Mouse (Mus musculus): ENCODE results near the gene Kif19a. TPM values are rescaled to one million over a fixed set of nuclear protein-coding genes. Genes with fewer than 3 reads are reported as not detected.

Gene Kif19a
- total and polyA plus RNA-seq, 2 experiments from 2014 or later = 0.99 to 7.4 TPM

DNA sequence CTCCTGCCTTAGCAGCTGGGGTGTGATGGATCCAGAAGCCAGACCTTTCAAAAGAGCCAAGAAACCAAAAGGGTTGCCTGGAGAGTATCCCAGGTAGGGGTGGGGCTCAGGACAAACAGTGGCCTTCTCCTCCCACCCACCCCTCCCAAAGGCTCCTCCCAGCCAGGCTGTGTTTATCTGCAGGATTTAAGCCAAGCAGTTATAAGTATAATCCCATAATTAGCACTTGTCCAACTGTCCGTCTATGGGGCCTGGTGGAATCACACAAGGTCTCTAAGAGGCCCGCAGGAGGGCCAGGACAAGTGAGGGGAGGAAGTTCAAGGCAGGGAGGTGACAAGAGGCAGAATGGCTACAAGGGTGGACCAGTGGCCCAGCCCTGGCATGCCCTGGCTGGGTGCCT lies 6.7 kb downstream of the Kif19a start:
- TF ChIP-seq CTCF (IDR thresholded peaks at IDR 0.05; ENCODE audit: low read depth) = no peak
- no peaks in the 10 kb centered on the region; the same call in 1 of the 2 replicates for H3K4me1 ChIP-seq (ENCODE audit: insufficient read depth, low read length)
- no peak overlapping the region for H3K4me3 ChIP-seq (ENCODE audit: low read length)
- no peaks in the 10 kb centered on the region for H3K9me3 ChIP-seq (ENCODE audit: low read length)
- no peak for ATAC-seq
- H3K4me2 ChIP-seq (ENCODE audit: low read depth, low read length) = no peak overlapping the region
- WGBS = 66% methylated on average over 2 of the region's 2 CpGs
- DNase-seq (ENCODE audit: low spot score) = no peak
- H3K36me3 ChIP-seq (ENCODE audit: insufficient read depth, low read length) = no peaks in the 10 kb centered on the region
- H3K27ac ChIP-seq = no peak overlapping the region
- no peaks in the 10 kb centered on the region for H3K27me3 ChIP-seq (ENCODE audit: insufficient read depth, low read length)
- no peak overlapping the region for H3K9ac ChIP-seq (replicated peaks; ENCODE audit: low read length)

DNA sequence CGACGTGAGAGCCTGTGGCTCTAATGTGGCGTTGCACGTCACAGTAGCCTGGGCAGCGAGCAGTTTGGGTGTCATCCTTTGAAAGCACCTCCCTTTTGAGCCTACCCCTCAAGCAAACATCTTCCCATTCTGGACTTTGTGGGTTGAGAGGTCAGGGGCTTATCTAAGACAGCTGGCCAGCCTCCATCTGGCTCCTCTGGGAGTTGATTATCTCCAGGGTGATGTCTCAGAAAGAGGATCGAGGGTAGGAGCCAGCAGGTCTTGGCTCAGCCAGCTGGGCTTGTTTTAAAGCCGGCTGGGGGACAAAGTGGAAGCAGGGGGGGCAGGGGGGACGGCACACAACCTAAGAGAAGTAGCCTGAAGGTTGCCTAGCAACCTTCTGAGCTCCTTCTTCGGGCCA lies 14.9 kb downstream of the Kif19a start:
- H3K27me3 ChIP-seq (ENCODE audit: insufficient read depth, low read length) = no peaks in the 10 kb centered on the region
- H3K9me3 ChIP-seq (ENCODE audit: low read length) = no peaks in the 10 kb centered on the region
- 37% methylated on average over 9 of the region's 9 CpGs for WGBS
- H3K27ac ChIP-seq = no peak overlapping the region
- ATAC-seq (peak; percentile 13; the same call in 1 of the 2 replicates), DNase-seq (ENCODE audit: low spot score) (peak; percentile 24)
- H3K4me1 ChIP-seq (ENCODE audit: insufficient read depth, low read length) = 0 out of 2 replicates have a peak, but pooled peaks cover 5% of the 10 kb centered on the region
- H3K36me3 ChIP-seq (ENCODE audit: insufficient read depth, low read length) = no peaks in the 10 kb centered on the region
- no peak overlapping the region for H3K4me3 ChIP-seq (ENCODE audit: low read length)
- H3K4me2 ChIP-seq (ENCODE audit: low read depth, low read length) = no peak overlapping the region
- TF ChIP-seq CTCF (IDR thresholded peaks at IDR 0.05; ENCODE audit: low read depth) = no peak
- H3K9ac ChIP-seq (replicated peaks; ENCODE audit: low read length) = no peak overlapping the region

- Histone ChIP-seq H3K9ac (replicated peaks; ENCODE audit: low read length) (0 out of 2 replicates have a peak overlapping the region, but pooled peaks have one; percentile 25), H3K4me1 (ENCODE audit: insufficient read depth, low read length) (peaks cover 7% of the 10 kb centered on the region), H3K36me3 (ENCODE audit: insufficient read depth, low read length) (no peaks in the 10 kb centered on the region), H3K27me3 (ENCODE audit: insufficient read depth, low read length) (peaks cover 8% of the 10 kb centered on the region; the same call in 1 of the 2 replicates), H3K27ac (no peak overlapping the region), H3K4me2 (ENCODE audit: low read depth, low read length) (peak overlapping the region; percentile 49), H3K4me3 (ENCODE audit: low read length) (peak overlapping the region; percentile 32), H3K9me3 (ENCODE audit: low read length) (no peaks in the 10 kb centered on the region)
- no peak for DNase-seq (ENCODE audit: low spot score)
- 60% methylated on average over 10 of the region's 10 CpGs for WGBS
- no peak; the same call in 1 of the 2 replicates for TF ChIP-seq CTCF (IDR thresholded peaks at IDR 0.05; ENCODE audit: low read depth)
- ATAC-seq = no peak
Observed at GRCm38 (mm10) chr11:114785892-114786291, 20.7 kb downstream of the Kif19a start.

DNA sequence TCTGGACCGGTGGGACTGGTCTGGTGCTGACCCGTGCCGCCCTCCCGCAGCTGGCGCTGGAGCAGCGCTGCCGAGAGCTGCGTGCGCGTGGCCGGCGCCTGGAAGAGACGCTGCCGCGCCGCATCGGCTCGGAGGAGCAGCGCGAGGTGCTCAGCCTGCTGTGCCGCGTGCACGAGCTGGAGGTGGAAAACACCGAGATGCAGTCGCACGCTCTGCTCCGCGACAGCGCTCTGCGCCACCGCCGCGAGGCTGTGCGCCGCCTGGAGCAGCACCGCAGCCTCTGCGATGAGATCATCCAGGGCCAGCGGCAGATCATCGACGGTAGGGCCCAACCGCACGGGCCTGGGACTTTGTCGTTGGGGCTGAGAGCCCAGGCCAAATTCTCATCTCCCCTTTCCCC lies 21.1 kb downstream of the Kif19a start:
- TF ChIP-seq CTCF (IDR thresholded peaks at IDR 0.05; ENCODE audit: low read depth) = no peak; the same call in 1 of the 2 replicates
- Histone ChIP-seq H3K9me3 (ENCODE audit: low read length) (no peaks in the 10 kb centered on the region), H3K4me3 (ENCODE audit: low read length) (peak overlapping the region; percentile 32), H3K9ac (replicated peaks; ENCODE audit: low read length) (0 out of 2 replicates have a peak overlapping the region, but pooled peaks have one; percentile 25), H3K36me3 (ENCODE audit: insufficient read depth, low read length) (no peaks in the 10 kb centered on the region), H3K4me1 (ENCODE audit: insufficient read depth, low read length) (peaks cover 11% of the 10 kb centered on the region), H3K27ac (no peak overlapping the region), H3K27me3 (ENCODE audit: insufficient read depth, low read length) (peaks cover 8% of the 10 kb centered on the region; the same call in 1 of the 2 replicates), H3K4me2 (ENCODE audit: low read depth, low read length) (peak overlapping the region; percentile 49)
- DNase-seq (ENCODE audit: low spot score) (peak; percentile 77), ATAC-seq (peak; percentile 68)
- WGBS = 2% methylated on average over 39 of the region's 43 CpGs

- Histone ChIP-seq H3K27ac (no peak overlapping the region), H3K27me3 (ENCODE audit: insufficient read depth, low read length) (peaks cover 8% of the 10 kb centered on the region; the same call in 1 of the 2 replicates), H3K4me2 (ENCODE audit: low read depth, low read length) (no peak overlapping the region), H3K4me3 (ENCODE audit: low read length) (no peak overlapping the region), H3K9me3 (ENCODE audit: low read length) (no peaks in the 10 kb centered on the region), H3K36me3 (ENCODE audit: insufficient read depth, low read length) (no peaks in the 10 kb centered on the region), H3K9ac (replicated peaks; ENCODE audit: low read length) (no peak overlapping the region), H3K4me1 (ENCODE audit: insufficient read depth, low read length) (peaks cover 12% of the 10 kb centered on the region)
- ATAC-seq (no peak), DNase-seq (ENCODE audit: low spot score) (no peak)
- TF ChIP-seq CTCF (IDR thresholded peaks at IDR 0.05; ENCODE audit: low read depth) = no peak
- 75% methylated on average over 3 of the region's 3 CpGs for WGBS
Observed at GRCm38 (mm10) chr11:114787611-114788010, 22.4 kb downstream of the Kif19a start.

DNA sequence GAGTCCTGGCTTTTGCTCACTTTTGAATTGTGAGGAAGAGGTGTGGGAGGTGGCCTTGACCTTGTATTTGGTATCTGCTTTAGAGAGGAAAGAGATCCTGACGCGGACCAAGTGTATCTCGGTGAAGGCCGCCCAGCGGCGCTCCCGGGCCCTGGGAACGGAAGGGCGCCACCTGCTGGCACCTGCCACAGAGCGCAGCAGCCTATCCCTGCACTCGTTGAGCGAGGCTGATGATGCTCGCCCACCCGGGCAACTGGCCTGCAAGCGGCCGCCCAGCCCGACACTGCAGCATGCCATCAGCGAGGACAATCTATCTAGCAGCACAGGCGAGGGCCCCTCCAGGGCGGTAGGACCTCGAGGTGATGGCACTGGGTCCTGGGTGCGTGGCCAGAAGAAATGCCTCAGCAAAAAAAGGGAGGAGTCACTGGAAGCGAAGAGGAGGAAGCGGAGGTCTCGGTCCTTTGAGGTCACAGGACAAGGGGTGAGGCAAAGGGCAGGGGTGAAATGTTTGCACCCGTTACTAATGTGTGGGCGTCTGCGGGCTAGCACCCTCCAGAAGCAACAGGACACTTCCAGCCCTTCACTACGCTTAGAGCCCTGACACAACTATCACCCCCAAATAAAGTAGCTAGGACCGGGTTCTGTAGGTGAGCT lies 24.0 kb downstream of the Kif19a start:
- H3K9ac ChIP-seq (replicated peaks; ENCODE audit: low read length) = peak overlapping the region; percentile 33; the same call in 1 of the 2 replicates
- TF ChIP-seq CTCF (IDR thresholded peaks at IDR 0.05; ENCODE audit: low read depth) = peak; percentile 97
- H3K4me3 ChIP-seq (ENCODE audit: low read length) = peak overlapping the region; percentile 10; the same call in 1 of the 2 replicates
- 13% methylated on average over 30 of the region's 30 CpGs for WGBS
- H3K9me3 ChIP-seq (ENCODE audit: low read length) = no peaks in the 10 kb centered on the region
- ATAC-seq (peak; percentile 55), DNase-seq (ENCODE audit: low spot score) (peak; percentile 91)
- H3K4me2 ChIP-seq (ENCODE audit: low read depth, low read length) = peak overlapping the region; percentile 52
- H3K36me3 ChIP-seq (ENCODE audit: insufficient read depth, low read length) = no peaks in the 10 kb centered on the region
- H3K4me1 ChIP-seq (ENCODE audit: insufficient read depth, low read length) = peaks cover 24% of the 10 kb centered on the region
- H3K27ac ChIP-seq = no peak overlapping the region
- H3K27me3 ChIP-seq (ENCODE audit: insufficient read depth, low read length) = peaks cover 8% of the 10 kb centered on the region; the same call in 1 of the 2 replicates

GRCm38 (mm10) chr11:114789716-114790115 lies 24.5 kb downstream of the Kif19a start:
- WGBS = 71% methylated on average over 9 of the region's 9 CpGs
- Histone ChIP-seq H3K27me3 (ENCODE audit: insufficient read depth, low read length) (peaks cover 8% of the 10 kb centered on the region; the same call in 1 of the 2 replicates), H3K4me1 (ENCODE audit: insufficient read depth, low read length) (peaks cover 28% of the 10 kb centered on the region), H3K36me3 (ENCODE audit: insufficient read depth, low read length) (no peaks in the 10 kb centered on the region), H3K9ac (replicated peaks; ENCODE audit: low read length) (no peak overlapping the region; the same call in 1 of the 2 replicates), H3K27ac (no peak overlapping the region), H3K4me3 (ENCODE audit: low read length) (no peak overlapping the region), H3K9me3 (ENCODE audit: low read length) (no peaks in the 10 kb centered on the region), H3K4me2 (ENCODE audit: low read depth, low read length) (no peak overlapping the region)
- ATAC-seq = no peak
- no peak for DNase-seq (ENCODE audit: low spot score)
- no peak for TF ChIP-seq CTCF (IDR thresholded peaks at IDR 0.05; ENCODE audit: low read depth)
